Mouse (Mus musculus) stomach, postnatal 0 days (tissue): ENCODE results near the gene Gcg. TPM values are rescaled to one million over a fixed set of nuclear protein-coding genes. Genes with fewer than 3 reads are reported as not detected.

Source experiments
- ATAC-seq: fragments of 200-750 bp; cut with Nextera tagmentation; 2 replicates; pipeline ENCODE4 v1.8.0; 2017; ENCODE audit not compliant: low FRiP score, low TSS enrichment
- DNase-seq: peaks from one replicate; pipeline ENCODE4 v3.0.0-alpha.2; 2016; ENCODE audit warnings: low spot score
- H3K27ac ChIP-seq: fragments of 300-500 bp; sonication (generic); replicated peaks from 2 replicates; pipeline ENCODE4 v1.5.1; 2014; ENCODE audit warnings: mild to moderate bottlenecking, control low read depth
- H3K27me3 ChIP-seq: fragments of 300-500 bp; sonication (generic); 2 replicates; pipeline ENCODE4 v1.6.1; 2014; ENCODE audit warnings: low read length; ENCODE audit not compliant: control insufficient read depth, insufficient read depth
- H3K36me3 ChIP-seq: fragments of 300-500 bp; sonication (generic); 2 replicates; pipeline ENCODE4 v1.6.1; 2014; ENCODE audit warnings: low read length, mixed read lengths; ENCODE audit not compliant: control insufficient read depth, insufficient read depth
- H3K4me1 ChIP-seq: fragments of 300-500 bp; sonication (generic); replicated peaks from 2 replicates; pipeline ENCODE4 v1.6.1; 2014; ENCODE audit warnings: antibody characterized with exemption; ENCODE audit not compliant: control insufficient read depth, insufficient read depth
- H3K4me2 ChIP-seq: fragments of 300-500 bp; sonication (generic); replicated peaks from 2 replicates; pipeline ENCODE4 v1.6.1; 2014; ENCODE audit warnings: low read depth, mild to moderate bottlenecking, control low read depth, moderate library complexity
- H3K4me3 ChIP-seq: fragments of 300-500 bp; sonication (generic); 2 replicates; pipeline ENCODE4 v1.5.1; 2014; ENCODE audit warnings: low read depth, low read length, control low read depth
- H3K9ac ChIP-seq: fragments of 300-500 bp; sonication (generic); 2 replicates; pipeline ENCODE4 v1.6.1; 2014; ENCODE audit warnings: mild to moderate bottlenecking, low read length, control low read depth, mixed read lengths
- H3K9me3 ChIP-seq: fragments of 300-500 bp; sonication (generic); 2 replicates; pipeline ENCODE4 v1.6.1; 2016; ENCODE audit warnings: low read length; ENCODE audit not compliant: control insufficient read depth
- CTCF ChIP-seq: IDR thresholded peaks from 2 replicates; pipeline ENCODE4 v1.5.1; 2016; ENCODE audit warnings: antibody characterized with exemption, low read depth, mild to moderate bottlenecking, moderate library complexity
- EP300 ChIP-seq: optimal IDR thresholded peaks from 2 replicates; pipeline ENCODE3; 2016; ENCODE audit warnings: antibody characterized with exemption
- WGBS: fragments of 180-500 bp; shearing (Covaris S2); extraction: QIAGEN DNeasy Blood & Tissue Kit; methylation state at CpG from one replicate; pipeline ENCODE4 v1.1.7; 2014; 5-methylcytosine and 5-hydroxymethylcytosine counted together
- polyA plus RNA-seq: library from polyadenylated mRNA; unstranded; fragments of >200 nt; fragmentation: Nextera tagmentation; extraction: Ambion mirVana; gene quantifications from 2 replicates; pipeline ENCODE4 v1.2.1, GENCODE M21; 2015

Gene Gcg
- polyA plus RNA-seq, 1 experiment from 2014 or later: 12.5 TPM

DNA sequence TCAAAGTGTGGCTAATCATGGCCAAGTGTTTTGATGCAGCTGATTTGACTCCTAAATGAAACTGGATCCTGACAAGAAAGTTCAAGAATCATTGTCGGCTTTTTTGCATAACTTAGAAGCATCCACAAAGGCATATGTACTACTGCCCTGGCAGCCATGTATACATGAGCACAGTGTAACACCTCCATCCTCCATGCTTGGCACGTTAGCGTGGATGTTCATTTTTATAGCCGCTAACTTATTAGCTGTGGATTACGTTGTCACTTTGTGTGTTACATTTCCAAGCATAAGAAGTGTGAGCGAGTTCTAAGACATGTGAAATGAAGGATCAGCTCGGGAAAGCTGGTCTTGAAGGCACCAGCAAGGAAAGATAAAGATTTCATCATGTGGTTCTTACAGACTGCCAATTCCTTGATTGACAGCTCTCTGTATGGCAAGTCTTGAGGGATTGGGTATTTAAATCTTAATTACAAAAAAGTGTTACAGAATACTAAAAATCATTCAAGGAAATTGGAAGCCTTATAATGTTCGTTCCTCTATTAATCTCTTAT, 52.1 kb downstream of the Gcg start:
- 85% methylated on average over 8 of the region's 8 CpGs for WGBS
- no peak overlapping the region for H3K9ac ChIP-seq
- no peak for ATAC-seq
- no peaks in the 10 kb centered on the region for H3K36me3 ChIP-seq
- H3K4me1 ChIP-seq: no peaks in the 10 kb centered on the region
- H3K4me3 ChIP-seq: no peak overlapping the region
- no peaks in the 10 kb centered on the region for H3K27me3 ChIP-seq
- H3K27ac ChIP-seq: no peak overlapping the region
- no peak for DNase-seq
- no peaks in the 10 kb centered on the region for H3K9me3 ChIP-seq
- no peak for TF ChIP-seq CTCF
- no peak for TF ChIP-seq EP300
- H3K4me2 ChIP-seq: no peak overlapping the region

DNA sequence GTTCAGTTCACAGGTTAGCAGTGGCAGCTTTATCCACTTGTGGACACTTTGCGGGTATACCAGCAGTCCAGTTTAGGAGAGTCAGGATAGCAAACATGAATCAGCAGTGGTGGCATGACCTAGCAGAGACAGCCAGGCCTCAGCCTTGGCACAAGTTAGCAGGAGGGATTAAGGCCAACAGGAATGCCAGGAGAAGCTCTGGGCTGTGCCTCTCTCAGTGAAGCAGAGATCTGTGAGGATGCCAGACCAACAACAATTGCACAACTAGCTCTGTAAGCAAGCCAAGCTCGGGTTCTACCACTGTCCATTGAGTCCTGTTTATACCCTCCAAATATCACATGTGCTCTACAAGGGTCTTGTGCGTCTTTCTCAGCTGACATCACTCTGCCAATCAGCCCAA, 57.5 kb downstream of the Gcg start:
- no peaks in the 10 kb centered on the region for H3K9me3 ChIP-seq
- no peak overlapping the region for H3K4me3 ChIP-seq
- TF ChIP-seq CTCF (no peak), EP300 (no peak)
- H3K9ac ChIP-seq: no peak overlapping the region
- no peaks in the 10 kb centered on the region for H3K36me3 ChIP-seq
- H3K27me3 ChIP-seq: no peaks in the 10 kb centered on the region
- WGBS: 82% methylated on average over 3 of the region's 3 CpGs
- H3K27ac ChIP-seq: no peak overlapping the region
- H3K4me2 ChIP-seq: no peak overlapping the region
- DNase-seq: no peak
- ATAC-seq: no peak
- no peaks in the 10 kb centered on the region for H3K4me1 ChIP-seq

Other genes starting within 250 kb of the Gcg start
- 4.6 and 4.8 TPM in 2 replicates for gene Dpp4, start 71.4 kb downstream of the Gcg start, polyA plus RNA-seq
- gene Fap, start 90.4 kb upstream of the Gcg start, polyA plus RNA-seq: 2.3 and 4.0 TPM in 2 replicates
- 4.3 and 4.9 TPM in 2 replicates for gene Ifih1, start 162.6 kb upstream of the Gcg start, polyA plus RNA-seq
- 5.1 and 5.3 TPM in 2 replicates for gene Gca, start 180.6 kb upstream of the Gcg start, polyA plus RNA-seq